Comparison of ENCODE assay signal across 26 mouse cellular contexts in the genomic region with DNA sequence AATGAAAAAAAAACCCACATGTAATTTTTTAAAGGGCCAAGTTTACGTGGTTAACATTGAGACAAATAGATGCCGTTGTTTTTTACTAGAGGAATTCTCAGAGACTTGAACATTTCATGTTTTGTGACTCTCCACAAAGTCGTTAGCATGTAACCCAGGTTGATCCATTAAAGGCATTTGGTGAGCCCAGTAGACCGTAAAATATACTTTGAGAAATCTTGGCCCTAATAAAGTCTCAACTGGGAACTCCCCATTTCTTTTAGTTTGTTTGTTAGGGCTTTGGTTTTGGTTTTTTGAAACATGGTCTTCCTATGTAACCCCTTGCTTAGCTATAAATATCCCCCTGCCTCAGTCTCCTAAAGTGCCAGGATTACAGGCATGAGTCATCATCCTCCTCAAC.
DNase-seq lines count a peak whose midpoint lies in the region; ATAC-seq and TF ChIP-seq lines count a peak whose summit lies in the region.
"Had no signal": no experiment of that assay in that cellular context is flagged by ENCODE, and none has a peak within 500 bp of the region (broad histone marks: within the 10 kb centered on the region; RNA-seq: fewer than 3 reads in every experiment).

No protein-coding gene starts in this region.

- TF ChIP-seq CTCF in kidney, adult 2 months (conservative IDR thresholded peaks at IDR 0.05; ENCODE audit: insufficient read depth, insufficient read length, low read depth, low read length): no peak
- no peak for TF ChIP-seq CTCF in liver, postnatal 0 days (IDR thresholded peaks at IDR 0.05; ENCODE audit: low read depth)
- TF ChIP-seq CTCF in MEL (IDR thresholded peaks at IDR 0.05 in 2 of 3, conservative IDR thresholded peaks at IDR 0.05 in 1 of 3; ENCODE audit: control insufficient read depth in 1 of 3, insufficient read depth in 1 of 3, low read depth in 2 of 3, low read length in 3 of 3, poor library complexity in 1 of 3, severe bottlenecking in 1 of 3): no peak

- TF ChIP-seq RAD21 in MEL (IDR thresholded peaks at IDR 0.05; ENCODE audit: low read depth, low read length): no peak

- no peak overlapping the region for H3K9ac ChIP-seq in liver, postnatal 0 days (replicated peaks)
- H3K9ac ChIP-seq in MEL (ENCODE audit: control insufficient read depth, low read depth, low read length, poor library complexity, severe bottlenecking): no peak overlapping the region; the same call in 1 of the 2 replicates
- H3K9ac ChIP-seq: embryonic facial prominence, embryonic 13.5 days; embryonic facial prominence, embryonic 15.5 days; forebrain, embryonic 12.5 days had no signal

- TF ChIP-seq EP300 in liver, postnatal 0 days (IDR thresholded peaks at IDR 0.05; ENCODE audit: low read depth): no peak
- 0 out of 4 replicates have a peak, but pooled peaks of 1 of the 2 experiments have one; percentile 5 for TF ChIP-seq EP300 in MEL (IDR thresholded peaks at IDR 0.05; ENCODE audit: low read depth in 1 of 2, low read length in 2 of 2)

- WGBS in kidney, adult 2 months: 44% methylated on average over 4 of the region's 4 CpGs
- whole genome bisulfite sequencing in liver, postnatal 0 days (ENCODE audit: insufficient replicate concordance): 74% methylated on average over 4 of the region's 4 CpGs

- peaks cover 28% of the 10 kb centered on the region for H3K4me1 ChIP-seq in kidney, adult 2 months (ENCODE audit: control insufficient read depth, insufficient read depth, low read length)
- H3K4me1 ChIP-seq in liver, postnatal 0 days (ENCODE audit: insufficient read depth): peaks cover 31% of the 10 kb centered on the region
- peaks cover 19 to 64% of the 10 kb centered on the region in 2 experiments for H3K4me1 ChIP-seq in MEL (ENCODE audit: control insufficient read depth in 1 of 2, insufficient read depth in 2 of 2, low read length in 2 of 2)
- H3K4me1 ChIP-seq: embryonic facial prominence, embryonic 13.5 days; embryonic facial prominence, embryonic 15.5 days; forebrain, embryonic 12.5 days had no signal

- H3K79me2 ChIP-seq in MEL (ENCODE audit: control insufficient read depth, insufficient read depth, low read length, poor library complexity): peaks cover 2% of the 10 kb centered on the region

- no peak overlapping the region for H3K4me3 ChIP-seq in kidney, adult 2 months (ENCODE audit: insufficient read depth, low read depth, low read length)
- H3K4me3 ChIP-seq in liver, postnatal 0 days (ENCODE audit: low read depth, low read length): no peak overlapping the region
- H3K4me3 ChIP-seq in MEL (ENCODE audit: control insufficient read depth in 1 of 2, insufficient read depth in 1 of 2, low read depth in 2 of 2, low read length in 2 of 2): no peak overlapping the region
- H3K4me3 ChIP-seq: embryonic facial prominence, embryonic 13.5 days; embryonic facial prominence, embryonic 15.5 days; erythroblast, embryonic 14.5 days; forebrain, embryonic 10.5 days; forebrain, embryonic 12.5 days had no signal

- no peak for ATAC-seq in liver, postnatal 0 days
- no peak for ATAC-seq in megakaryocyte progenitor cell, adult 5-6 weeks (replicated peaks; ENCODE audit: poor library complexity)
- ATAC-seq: forebrain, embryonic 14.5 days; forebrain, embryonic 16.5 days had no signal

- no peak for TF ChIP-seq POLR2A in kidney, adult 2 months (IDR thresholded peaks at IDR 0.05; ENCODE audit: low read depth, low read length)
- TF ChIP-seq POLR2A in MEL (IDR thresholded peaks at IDR 0.05; ENCODE audit: control insufficient read depth in 1 of 2, insufficient read depth in 1 of 2, low read depth in 1 of 2, low read length in 2 of 2, poor library complexity in 1 of 2): no peak

- H3K27me3 ChIP-seq in kidney, adult 2 months (replicated peaks; ENCODE audit: control insufficient read depth, insufficient read depth, low read length): no peaks in the 10 kb centered on the region
- no peaks in the 10 kb centered on the region for H3K27me3 ChIP-seq in liver, postnatal 0 days (ENCODE audit: insufficient read depth, low read length)
- no peaks in the 10 kb centered on the region for H3K27me3 ChIP-seq in MEL (ENCODE audit: control insufficient read depth in 1 of 2, insufficient read depth in 2 of 2, low read length in 2 of 2)
- H3K27me3 ChIP-seq: embryonic facial prominence, embryonic 13.5 days; embryonic facial prominence, embryonic 15.5 days; forebrain, embryonic 12.5 days had no signal

- no peaks in the 10 kb centered on the region for H3K36me3 ChIP-seq in kidney, adult 2 months (ENCODE audit: control insufficient read depth, insufficient read depth, low read length)
- H3K36me3 ChIP-seq in liver, postnatal 0 days (replicated peaks; ENCODE audit: insufficient read depth, low read length): no peaks in the 10 kb centered on the region
- H3K36me3 ChIP-seq in MEL (ENCODE audit: control insufficient read depth in 1 of 2, insufficient read depth in 2 of 2, low read length in 2 of 2): peaks cover 0 to 59% of the 10 kb centered on the region in 2 experiments; a peak in 2 of 4 replicates
- H3K36me3 ChIP-seq: embryonic facial prominence, embryonic 13.5 days; embryonic facial prominence, embryonic 15.5 days; forebrain, embryonic 10.5 days; forebrain, embryonic 12.5 days; G1E had no signal

- no peaks in the 10 kb centered on the region for H3K9me3 ChIP-seq in liver, postnatal 0 days (ENCODE audit: low read length)
- H3K9me3 ChIP-seq in MEL (replicated peaks; ENCODE audit: insufficient read depth, low read length): no peaks in the 10 kb centered on the region
- H3K9me3 ChIP-seq: embryonic facial prominence, embryonic 13.5 days; embryonic facial prominence, embryonic 15.5 days; forebrain, embryonic 10.5 days; forebrain, embryonic 12.5 days; G1E had no signal

- H3K27ac ChIP-seq in kidney, adult 2 months (ENCODE audit: insufficient read depth, low read depth, low read length): no peak overlapping the region
- peak overlapping the region; percentile 4; the same call in 1 of the 2 replicates for H3K27ac ChIP-seq in liver, postnatal 0 days (ENCODE audit: low read depth)
- peak overlapping the region; percentile 94 for H3K27ac ChIP-seq in MEL (ENCODE audit: control insufficient read depth, low read depth, low read length)
- H3K27ac ChIP-seq: embryonic facial prominence, embryonic 13.5 days; embryonic facial prominence, embryonic 15.5 days; forebrain, embryonic 10.5 days; forebrain, embryonic 12.5 days had no signal

- no peak overlapping the region for H3K4me2 ChIP-seq in liver, postnatal 0 days (ENCODE audit: low read depth, low read length)
- H3K4me2 ChIP-seq: embryonic facial prominence, embryonic 13.5 days; embryonic facial prominence, embryonic 15.5 days; forebrain, embryonic 12.5 days had no signal

- peak; percentile 52 for DNase-seq in kidney, adult 2 months
- DNase-seq in kidney, adult 8-10 months: no peak
- no peak for DNase-seq in liver, postnatal 0 days
- DNase-seq in liver (no peak), A20 (ENCODE audit: low read depth, low spot score) (peak; percentile 65), MEL (ENCODE audit: low read depth, low spot score) (no peak)
- DNase-seq in retina, embryonic 14.5 days (ENCODE audit: low spot score): no peak
- DNase-seq: adrenal gland, adult 2 months; adrenal gland, postnatal 10 days; adrenal gland, postnatal 25 days; cerebellum, adult 11 months; cerebellum, adult 18-20 months; cerebellum, adult 8-10 months; cerebellum, adult 9-11 months; cerebellum, postnatal 14 days; cerebellum, postnatal 36 days; embryo, embryonic 11 days had no signal

TF ChIP-seq in MEL, 35 proteins besides CTCF, POLR2A, EP300 and RAD21:
- TF ChIP-seq MXI1 (IDR thresholded peaks at IDR 0.05; ENCODE audit: low read depth, low read length): no peak
TF ChIP-seq in MEL: peak in this region for 0.

Comparison
In these comparisons a context has a peak if more than half of its experiments do, and no peak if none do; other contexts are left out.
1. DNase-seq: peak in kidney, adult 2 months (single experiment) and A20 (single experiment); none in kidney, adult 8-10 months (0 of 2), liver, postnatal 0 days (single experiment), liver (single experiment), MEL (single experiment) and retina, embryonic 14.5 days (single experiment).